Mouse (Mus musculus): ENCODE measurements around the gene Parp8. TPM values are rescaled to one million over a fixed set of nuclear protein-coding genes. Genes with fewer than 3 reads are reported as not detected.

Parp8 gene
- polyA plus RNA-seq (2012; rRNA removed), result 3.2 and 3.7 TPM in 2 replicates

GRCm38 (mm10) chr13:117025226-117026067, at the start of gene Parp8:
Gene Parp8, minus strand, starts transcription at chr13:117025537.

Other genes starting within 250 kb of the Parp8 start
- 9.8 and 11.9 TPM in 2 replicates for gene Emb, start 183.0 kb upstream of the Parp8 start, polyA plus RNA-seq (2012; rRNA removed)
- 0.02 and 0.05 TPM in 2 replicates for gene Gm17509, start 195.5 kb upstream of the Parp8 start, polyA plus RNA-seq (2012; rRNA removed)

Measured in liver, embryonic 14 days (tissue).